Mouse (Mus musculus) thymus, adult 2 months (tissue): Measurements from ENCODE around the gene Myadm.

Source experiments
- CTCF ChIP-seq: fragments of 200-500 bp; IDR thresholded peaks from 2 replicates; pipeline ENCODE4 v1.5.1; 2012; ENCODE audit warnings: mild to moderate bottlenecking, control low read depth, low read length, moderate library complexity, borderline replicate concordance; ENCODE audit not compliant: control insufficient read depth, poor library complexity, insufficient read depth; ENCODE audit errors: extremely low read depth
- POLR2A ChIP-seq: fragments of 200-500 bp; IDR thresholded peaks from 2 replicates; pipeline ENCODE4 v1.6.1; 2012; ENCODE audit warnings: mild to moderate bottlenecking, low read length, control low read depth, moderate library complexity; ENCODE audit not compliant: control insufficient read depth, poor library complexity, insufficient read depth; ENCODE audit errors: extremely low read depth

GRCm38 (mm10) chr7:3280080-3280653, 8.7 kb upstream of the Myadm start:
- TF ChIP-seq CTCF = no peak
- no peak for TF ChIP-seq POLR2A
